Mouse (Mus musculus) ES-Bruce4 (cell line): Measurements from ENCODE around the gene Cntnap2. TPM values are rescaled to one million over a fixed set of nuclear protein-coding genes. Genes with fewer than 3 reads are reported as not detected.

Source experiments
- H3K27ac ChIP-seq: 2 replicates; pipeline ENCODE4 v1.5.1; 2012; ENCODE audit warnings: low read length, inconsistent platforms; ENCODE audit not compliant: insufficient read depth
- H3K27me3 ChIP-seq: 2 replicates; pipeline ENCODE4 v1.6.1; 2012; ENCODE audit warnings: mild to moderate bottlenecking, low read length, inconsistent platforms; ENCODE audit not compliant: control insufficient read depth, poor library complexity, insufficient read depth, severe bottlenecking
- H3K36me3 ChIP-seq: 2 replicates; pipeline ENCODE4 v1.6.1; 2012; ENCODE audit warnings: inconsistent platforms, mild to moderate bottlenecking, low read length, moderate library complexity; ENCODE audit not compliant: control insufficient read depth, poor library complexity, insufficient read depth, severe bottlenecking
- H3K4me1 ChIP-seq: one replicate; pipeline ENCODE4 v1.8.1; 2011; ENCODE audit warnings: low read length; ENCODE audit not compliant: control insufficient read depth, insufficient read depth
- H3K4me3 ChIP-seq: 2 replicates; pipeline ENCODE4 v1.5.1; 2011; ENCODE audit warnings: low read depth, mild to moderate bottlenecking, low read length
- H3K9ac ChIP-seq: 2 replicates; pipeline ENCODE4 v1.6.1; 2012; ENCODE audit warnings: low read depth, mild to moderate bottlenecking, inconsistent platforms; ENCODE audit not compliant: poor library complexity, severe bottlenecking
- H3K9me3 ChIP-seq: replicated peaks from 2 replicates; pipeline ENCODE4 v1.6.1; 2012; ENCODE audit warnings: mild to moderate bottlenecking, low read length, inconsistent platforms; ENCODE audit not compliant: control insufficient read depth, poor library complexity, insufficient read depth, severe bottlenecking
- CTCF ChIP-seq: IDR thresholded peaks from one replicate; pipeline ENCODE4 v1.8.1; 2011; ENCODE audit warnings: low read depth, low read length
- EP300 ChIP-seq: IDR thresholded peaks from 2 replicates; pipeline ENCODE4 v1.6.1; 2011; ENCODE audit warnings: low read depth, low read length; ENCODE audit not compliant: insufficient read depth
- POLR2A ChIP-seq: IDR thresholded peaks from one replicate; pipeline ENCODE4 v1.8.1; 2011; ENCODE audit warnings: low read length; ENCODE audit not compliant: insufficient read depth
- polyA plus RNA-seq: library from polyadenylated mRNA; stranded (reverse); fragments of >200 nt; gene quantifications from 2 replicates; pipeline ENCODE4 v1.2.4, GENCODE M21; 2011; ENCODE audit warnings: low read depth; ENCODE audit not compliant: missing spikeins, insufficient read depth, insufficient read length

Gene Cntnap2
- polyA plus RNA-seq, 1 experiment, result 4.8 TPM

- H3K4me3 ChIP-seq, result no peak overlapping the region
Observed at GRCm38 (mm10) chr6:46909167-46909566, 1850.0 kb downstream of the Cntnap2 start.

GRCm38 (mm10) chr6:46918701-46919274, 1859.6 kb downstream of the Cntnap2 start:
- H3K4me3 ChIP-seq, result no peak overlapping the region
- H3K9ac ChIP-seq, result no peak overlapping the region
- H3K27ac ChIP-seq, result no peak overlapping the region
- H3K36me3 ChIP-seq, result no peaks in the 10 kb centered on the region
- no peaks in the 10 kb centered on the region for H3K27me3 ChIP-seq
- no peaks in the 10 kb centered on the region for H3K9me3 ChIP-seq
- TF ChIP-seq CTCF (no peak), POLR2A (no peak), EP300 (no peak)
- no peaks in the 10 kb centered on the region for H3K4me1 ChIP-seq

More at GRCm38 (mm10) chr6:46909167-46909566, 1850.0 kb downstream of the Cntnap2 start:
- H3K4me1 ChIP-seq, result no peaks in the 10 kb centered on the region
- H3K9me3 ChIP-seq, result no peaks in the 10 kb centered on the region
- TF ChIP-seq POLR2A (no peak), CTCF (no peak), EP300 (no peak)
- no peak overlapping the region for H3K9ac ChIP-seq
- no peak overlapping the region for H3K27ac ChIP-seq
- H3K27me3 ChIP-seq, result no peaks in the 10 kb centered on the region
- H3K36me3 ChIP-seq, result no peaks in the 10 kb centered on the region

GRCm38 (mm10) chr6:46919973-46920372, 1860.8 kb downstream of the Cntnap2 start:
- H3K36me3 ChIP-seq, result no peaks in the 10 kb centered on the region
- no peak overlapping the region for H3K4me3 ChIP-seq
- H3K4me1 ChIP-seq, result no peaks in the 10 kb centered on the region
- no peaks in the 10 kb centered on the region for H3K27me3 ChIP-seq
- TF ChIP-seq POLR2A (no peak), EP300 (no peak), CTCF (no peak)
- H3K9ac ChIP-seq, result no peak overlapping the region
- no peaks in the 10 kb centered on the region for H3K9me3 ChIP-seq
- H3K27ac ChIP-seq, result no peak overlapping the region

- no peak for TF ChIP-seq EP300
- TF ChIP-seq POLR2A, result no peak
- no peak for TF ChIP-seq CTCF
- H3K27ac ChIP-seq, result no peak overlapping the region
- no peak overlapping the region for H3K4me3 ChIP-seq
- no peaks in the 10 kb centered on the region for H3K4me1 ChIP-seq
- no peaks in the 10 kb centered on the region for H3K36me3 ChIP-seq
- H3K27me3 ChIP-seq, result no peaks in the 10 kb centered on the region
- no peak overlapping the region for H3K9ac ChIP-seq
- H3K9me3 ChIP-seq, result no peaks in the 10 kb centered on the region
Observed at GRCm38 (mm10) chr6:46924709-46925108, 1865.6 kb downstream of the Cntnap2 start.

- TF ChIP-seq POLR2A (no peak), EP300 (no peak), CTCF (no peak)
- Histone ChIP-seq H3K27ac (no peak overlapping the region), H3K9ac (no peak overlapping the region), H3K36me3 (no peaks in the 10 kb centered on the region), H3K9me3 (no peaks in the 10 kb centered on the region), H3K4me1 (no peaks in the 10 kb centered on the region), H3K27me3 (no peaks in the 10 kb centered on the region), H3K4me3 (no peak overlapping the region)
Observed at GRCm38 (mm10) chr6:46945703-46946102, 1886.5 kb downstream of the Cntnap2 start.

GRCm38 (mm10) chr6:46961022-46961686, 1902.0 kb downstream of the Cntnap2 start:
- H3K27me3 ChIP-seq, result no peaks in the 10 kb centered on the region
- no peaks in the 10 kb centered on the region for H3K36me3 ChIP-seq
- TF ChIP-seq CTCF (peak; percentile 83), EP300 (no peak), POLR2A (no peak)
- H3K27ac ChIP-seq, result no peak overlapping the region
- H3K9me3 ChIP-seq, result no peaks in the 10 kb centered on the region
- no peak overlapping the region for H3K4me3 ChIP-seq
- H3K9ac ChIP-seq, result no peak overlapping the region
- no peaks in the 10 kb centered on the region for H3K4me1 ChIP-seq
